Mouse (Mus musculus): ENCODE results near the gene Rab31.

DNA sequence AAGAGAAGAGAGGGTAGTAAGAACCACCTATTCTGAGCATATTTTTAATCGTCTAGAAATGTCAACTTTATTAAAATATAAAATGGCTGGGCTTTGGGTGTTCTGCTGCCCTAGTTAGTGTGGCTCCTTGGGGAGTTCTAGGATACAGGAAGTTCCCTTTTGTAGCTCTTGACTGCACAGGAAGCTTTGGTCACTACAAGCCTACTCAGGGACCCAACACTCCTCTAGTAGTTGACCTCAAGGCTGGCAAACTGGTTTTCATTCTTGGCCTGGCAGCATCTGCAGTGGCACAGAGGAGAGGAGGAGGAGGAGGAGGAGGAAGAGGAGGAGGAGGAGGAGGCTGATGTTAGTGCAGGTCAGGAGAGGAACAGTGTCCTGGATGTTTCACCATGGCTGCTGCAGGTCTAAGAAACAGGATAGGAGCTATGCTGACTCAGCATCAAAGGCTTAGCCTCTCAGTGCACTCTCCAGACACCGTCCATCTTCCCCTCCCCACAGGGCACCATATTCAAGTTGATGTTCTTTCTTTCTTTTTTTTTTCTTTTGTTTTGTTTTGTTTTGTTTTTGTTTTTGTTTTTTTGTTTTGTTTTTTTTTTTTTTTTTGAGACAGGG, 91.6 kb downstream of the Rab31 start:
- TF ChIP-seq CTCF (IDR thresholded peaks at IDR 0.05; ENCODE audit: low read depth) (no peak), EP300 (optimal IDR thresholded peaks at IDR 0.05) (no peak)

Measured in stomach, postnatal 0 days (tissue).